Mouse (Mus musculus): ENCODE results near the gene Zfp652. TPM values are rescaled to one million over a fixed set of nuclear protein-coding genes. Genes with fewer than 3 reads are reported as not detected.

Zfp652 gene
- polyA plus RNA-seq, 1 experiment from 2014 or later = 18.4 TPM

GRCm38 (mm10) chr11:95836433-95836832 is 124.0 kb downstream of the Zfp652 start:
- ATAC-seq = peak; percentile 78
- Histone ChIP-seq H3K9ac (no peak overlapping the region), H3K27me3 (replicated peaks) (peaks cover 31% of the 10 kb centered on the region), H3K36me3 (0 out of 2 replicates have a peak, but pooled peaks cover 3% of the 10 kb centered on the region), H3K4me3 (replicated peaks) (no peak overlapping the region), H3K27ac (0 out of 2 replicates have a peak overlapping the region, but pooled peaks have one; percentile 7), H3K4me2 (replicated peaks) (peak overlapping the region; percentile 31; the same call in 1 of the 2 replicates), H3K4me1 (replicated peaks) (peaks cover 40% of the 10 kb centered on the region), H3K9me3 (no peaks in the 10 kb centered on the region)
- WGBS = 37% methylated on average over 6 of the region's 6 CpGs

GRCm38 (mm10) chr11:95837059-95837458 is 124.6 kb downstream of the Zfp652 start, which contains the start of gene Gngt2:
Gene Gngt2, plus strand, starts transcription at chr11:95837216.
- peaks cover 27% of the 10 kb centered on the region for H3K27me3 ChIP-seq (replicated peaks)
- H3K4me3 ChIP-seq (replicated peaks) = no peak within 1 kb of the TSS
- no peak within 1 kb of the TSS for H3K9ac ChIP-seq
- 38% methylated on average over 10 of the region's 10 CpGs for WGBS
- no peaks in the 10 kb centered on the region for H3K9me3 ChIP-seq
- peaks cover 44% of the 10 kb centered on the region for H3K4me1 ChIP-seq (replicated peaks)
- H3K27ac ChIP-seq = peak within 1 kb of the TSS; percentile 52
- 0 out of 2 replicates have a peak, but pooled peaks cover 3% of the 10 kb centered on the region for H3K36me3 ChIP-seq
- H3K4me2 ChIP-seq (replicated peaks) = peak within 1 kb of the TSS; percentile 31
- ATAC-seq = peak; percentile 32

GRCm38 (mm10) chr11:95838598-95838997 is 126.1 kb downstream of the Zfp652 start:
- no peaks in the 10 kb centered on the region for H3K9me3 ChIP-seq
- peaks cover 12% of the 10 kb centered on the region for H3K27me3 ChIP-seq (replicated peaks)
- peaks cover 56% of the 10 kb centered on the region for H3K4me1 ChIP-seq (replicated peaks)
- no peak overlapping the region for H3K9ac ChIP-seq
- H3K4me3 ChIP-seq (replicated peaks) = no peak overlapping the region
- H3K4me2 ChIP-seq (replicated peaks) = no peak overlapping the region
- no peak for ATAC-seq
- H3K36me3 ChIP-seq = no peaks in the 10 kb centered on the region
- WGBS = 72% methylated on average over 4 of the region's 4 CpGs
- H3K27ac ChIP-seq = no peak overlapping the region

GRCm38 (mm10) chr11:95838999-95839868 is 126.8 kb downstream of the Zfp652 start:
- WGBS = 77% methylated on average over 8 of the region's 8 CpGs
- no peak for ATAC-seq
- no peaks in the 10 kb centered on the region for H3K36me3 ChIP-seq
- no peak overlapping the region for H3K4me2 ChIP-seq (replicated peaks)
- peaks cover 51% of the 10 kb centered on the region for H3K4me1 ChIP-seq (replicated peaks)
- H3K9me3 ChIP-seq = no peaks in the 10 kb centered on the region
- H3K27ac ChIP-seq = no peak overlapping the region
- no peak overlapping the region for H3K4me3 ChIP-seq (replicated peaks)
- H3K9ac ChIP-seq = no peak overlapping the region
- peaks cover 6% of the 10 kb centered on the region for H3K27me3 ChIP-seq (replicated peaks)

GRCm38 (mm10) chr11:95840694-95841497 is 128.4 kb downstream of the Zfp652 start:
- no peak for ATAC-seq
- H3K9ac ChIP-seq = no peak overlapping the region
- peak overlapping the region; percentile 40; the same call in 1 of the 2 replicates for H3K4me2 ChIP-seq (replicated peaks)
- no peaks in the 10 kb centered on the region for H3K27me3 ChIP-seq (replicated peaks)
- WGBS = 71% methylated on average over 5 of the region's 5 CpGs
- H3K27ac ChIP-seq = no peak overlapping the region
- H3K4me3 ChIP-seq (replicated peaks) = peak overlapping the region; percentile 28
- H3K4me1 ChIP-seq (replicated peaks) = peaks cover 36% of the 10 kb centered on the region
- no peaks in the 10 kb centered on the region for H3K9me3 ChIP-seq
- H3K36me3 ChIP-seq = no peaks in the 10 kb centered on the region

- Histone ChIP-seq H3K4me3 (replicated peaks) (peak overlapping the region; percentile 28), H3K36me3 (no peaks in the 10 kb centered on the region), H3K27ac (peak overlapping the region; percentile 56), H3K4me2 (replicated peaks) (peak overlapping the region; percentile 40), H3K9ac (no peak overlapping the region), H3K4me1 (replicated peaks) (peaks cover 31% of the 10 kb centered on the region), H3K27me3 (replicated peaks) (no peaks in the 10 kb centered on the region), H3K9me3 (no peaks in the 10 kb centered on the region)
- 61% methylated on average over 10 of the region's 10 CpGs for WGBS
- ATAC-seq = no peak
Observed at GRCm38 (mm10) chr11:95841498-95841830, 129.0 kb downstream of the Zfp652 start.

GRCm38 (mm10) chr11:95842074-95842681 is 129.7 kb downstream of the Zfp652 start, which contains the start of gene Abi3:
Gene Abi3, minus strand, starts transcription at chr11:95842476.
- Histone ChIP-seq H3K9me3 (no peaks in the 10 kb centered on the region), H3K4me3 (replicated peaks) (peak within 1 kb of the TSS; percentile 28), H3K4me1 (replicated peaks) (peaks cover 24% of the 10 kb centered on the region), H3K9ac (peak within 1 kb of the TSS; percentile 23; the same call in 1 of the 2 replicates), H3K27me3 (replicated peaks) (no peaks in the 10 kb centered on the region), H3K27ac (peak within 1 kb of the TSS; percentile 56), H3K36me3 (no peaks in the 10 kb centered on the region), H3K4me2 (replicated peaks) (peak within 1 kb of the TSS; percentile 40)
- 15% methylated on average over 11 of the region's 11 CpGs for whole genome bisulfite sequencing
- peak; percentile 68 for ATAC-seq

- H3K4me2 ChIP-seq (replicated peaks) = peak overlapping the region; percentile 17; the same call in 1 of the 2 replicates
- WGBS = 57% methylated on average over 5 of the region's 5 CpGs
- peak overlapping the region; percentile 52 for H3K27ac ChIP-seq
- H3K27me3 ChIP-seq (replicated peaks) = no peaks in the 10 kb centered on the region
- H3K9me3 ChIP-seq = no peaks in the 10 kb centered on the region
- no peaks in the 10 kb centered on the region for H3K36me3 ChIP-seq
- peaks cover 20% of the 10 kb centered on the region for H3K4me1 ChIP-seq (replicated peaks)
- ATAC-seq = no peak
- no peak overlapping the region for H3K9ac ChIP-seq
- H3K4me3 ChIP-seq (replicated peaks) = no peak overlapping the region
Observed at GRCm38 (mm10) chr11:95842953-95843352, 130.5 kb downstream of the Zfp652 start.

GRCm38 (mm10) chr11:95843421-95843950 is 131.0 kb downstream of the Zfp652 start:
- peak overlapping the region; percentile 45 for H3K27ac ChIP-seq
- WGBS = 52% methylated on average over 6 of the region's 6 CpGs

GRCm38 (mm10) chr11:95844935-95845334 is 132.5 kb downstream of the Zfp652 start:
- H3K4me2 ChIP-seq (replicated peaks) = no peak overlapping the region
- no peaks in the 10 kb centered on the region for H3K27me3 ChIP-seq (replicated peaks)
- ATAC-seq = no peak

More at GRCm38 (mm10) chr11:95843421-95843950, 131.0 kb downstream of the Zfp652 start:
- no peak for ATAC-seq
- Histone ChIP-seq H3K4me1 (replicated peaks) (peaks cover 20% of the 10 kb centered on the region), H3K27me3 (replicated peaks) (no peaks in the 10 kb centered on the region), H3K4me2 (replicated peaks) (peak overlapping the region; percentile 7; the same call in 1 of the 2 replicates), H3K4me3 (replicated peaks) (no peak overlapping the region), H3K9me3 (no peaks in the 10 kb centered on the region), H3K36me3 (no peaks in the 10 kb centered on the region), H3K9ac (no peak overlapping the region)

GRCm38 (mm10) chr11:95850898-95851297 is 138.4 kb downstream of the Zfp652 start:
- WGBS = 73% methylated on average over 2 of the region's 2 CpGs
- ATAC-seq = no peak

More at GRCm38 (mm10) chr11:95844935-95845334, 132.5 kb downstream of the Zfp652 start:
- no peaks in the 10 kb centered on the region for H3K9me3 ChIP-seq
- no peak overlapping the region for H3K27ac ChIP-seq
- 71% methylated on average over 4 of the region's 4 CpGs for WGBS
- H3K4me3 ChIP-seq (replicated peaks) = no peak overlapping the region
- H3K36me3 ChIP-seq = no peaks in the 10 kb centered on the region
- peaks cover 20% of the 10 kb centered on the region for H3K4me1 ChIP-seq (replicated peaks)
- H3K9ac ChIP-seq = no peak overlapping the region

More at GRCm38 (mm10) chr11:95850898-95851297, 138.4 kb downstream of the Zfp652 start:
- no peak overlapping the region for H3K27ac ChIP-seq
- H3K9ac ChIP-seq = no peak overlapping the region
- H3K4me2 ChIP-seq (replicated peaks) = no peak overlapping the region
- no peaks in the 10 kb centered on the region for H3K36me3 ChIP-seq
- no peaks in the 10 kb centered on the region for H3K27me3 ChIP-seq (replicated peaks)
- no peak overlapping the region for H3K4me3 ChIP-seq (replicated peaks)
- no peaks in the 10 kb centered on the region for H3K9me3 ChIP-seq
- H3K4me1 ChIP-seq (replicated peaks) = no peaks in the 10 kb centered on the region

Measured in intestine, embryonic 15.5 days (tissue).